Mouse (Mus musculus): ENCODE data around the gene Lhx9.

- TF ChIP-seq MAFK (IDR thresholded peaks at IDR 0.05; ENCODE audit: insufficient read depth, low read depth, low read length) (no peak), ZC3H11A (IDR thresholded peaks at IDR 0.05; ENCODE audit: borderline replicate concordance, low read depth, low read length) (no peak)
Observed at GRCm38 (mm10) chr1:138822255-138822984, 26.0 kb downstream of the Lhx9 start.

All from ES-E14 (cell line).